Mouse (Mus musculus) bone marrow macrophage, adult 2 months (primary cell): ENCODE measurements at regions not wholly inside any gene's neighbourhood (a gene's known extent, or its start where the extent isn't known, plus 50 kb on each side); places are given as distances from the start of the nearest gene placed in this dataset.

Experiments used
- CTCF ChIP-seq: IDR thresholded peaks from 2 replicates; pipeline ENCODE4 v1.5.1; 2012; ENCODE audit warnings: low read depth, mild to moderate bottlenecking, low read length, moderate library complexity
- POLR2A ChIP-seq: IDR thresholded peaks from 2 replicates; pipeline ENCODE4 v1.6.1; 2012; ENCODE audit warnings: mild to moderate bottlenecking, low read depth, low read length, borderline replicate concordance

- TF ChIP-seq CTCF (no peak), POLR2A (no peak)
These were observed 62.1 kb upstream of the Fxr1 start for GRCm38 (mm10) chr3:33957676-33958075.
